Mouse (Mus musculus): ENCODE results near the gene Glipr1. TPM values are rescaled to one million over a fixed set of nuclear protein-coding genes. Genes with fewer than 3 reads are reported as not detected.
A peak's percentile ranks its signal among the peaks of the same experiment; 100 is the strongest.

Glipr1 gene
- polyA plus RNA-seq, 1 experiment: 0.79 TPM

DNA sequence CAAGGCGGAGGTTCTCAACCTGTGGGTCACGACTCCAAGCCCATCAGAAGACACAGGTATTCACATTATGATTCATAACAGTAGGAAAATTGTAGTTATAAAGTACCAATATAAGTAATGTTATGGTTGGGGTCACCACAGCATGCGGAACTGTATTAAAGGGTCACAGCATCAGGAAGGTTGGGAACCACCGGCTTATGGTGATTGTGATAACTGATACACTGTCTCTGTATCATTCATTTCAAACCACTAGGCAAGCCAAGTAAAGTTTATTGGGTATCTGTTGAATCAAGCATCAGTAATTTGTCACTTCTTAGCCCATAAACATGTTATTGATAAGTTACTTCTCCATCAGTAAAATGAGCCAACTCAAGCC is 44.4 kb downstream of the Glipr1 start:
- TF ChIP-seq POLR2A (IDR thresholded peaks at IDR 0.05; ENCODE audit: borderline replicate concordance, extremely low read depth, insufficient read depth, insufficient read length, poor library complexity, severe bottlenecking): no peak
- TF ChIP-seq CTCF (IDR thresholded peaks at IDR 0.05; ENCODE audit: borderline replicate concordance, extremely low read depth, insufficient read depth, insufficient read length): no peak

DNA sequence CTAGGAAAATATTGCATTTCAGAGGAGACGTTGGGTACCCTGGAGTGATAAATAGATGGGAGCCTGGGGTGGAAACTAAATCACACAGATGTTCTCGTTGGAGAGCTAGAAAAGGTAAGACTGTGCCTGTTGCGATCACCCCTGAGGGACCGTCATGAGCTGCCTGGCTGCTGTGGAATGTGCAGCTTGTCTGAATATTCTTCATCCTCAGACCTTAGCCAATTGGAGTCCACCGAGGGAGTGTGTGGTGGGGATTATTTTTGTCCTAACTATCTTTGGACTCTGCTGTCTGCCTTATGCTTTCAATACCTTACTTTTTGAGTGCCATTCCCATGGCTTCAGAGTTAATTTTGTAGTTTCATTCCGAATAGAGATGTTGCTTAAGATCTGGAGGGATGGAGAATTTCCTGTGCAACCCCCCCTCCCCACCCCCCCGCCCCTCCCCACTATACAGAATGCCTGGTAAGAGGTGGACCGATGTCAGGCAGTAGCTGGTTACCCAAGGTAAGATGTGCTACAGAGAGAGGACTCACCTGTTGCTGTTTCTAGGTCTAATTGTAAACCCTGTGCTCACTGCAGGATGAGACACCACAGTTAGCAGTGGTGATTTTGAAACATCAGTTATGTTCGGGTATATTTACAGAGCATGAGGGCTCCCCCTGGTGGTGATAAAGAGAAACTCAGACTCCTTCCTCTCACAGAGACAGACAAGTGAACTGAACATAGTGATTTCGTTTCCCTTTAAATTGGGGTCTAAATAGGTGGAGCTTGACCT is 45.0 kb downstream of the Glipr1 start:
- peak; percentile 92 for DNase-seq (ENCODE audit: low read depth)
- TF ChIP-seq CTCF (IDR thresholded peaks at IDR 0.05; ENCODE audit: borderline replicate concordance, extremely low read depth, insufficient read depth, insufficient read length) (peak; percentile 74), POLR2A (IDR thresholded peaks at IDR 0.05; ENCODE audit: borderline replicate concordance, extremely low read depth, insufficient read depth, insufficient read length, poor library complexity, severe bottlenecking) (no peak)

More for the DNA sequence above, 44.4 kb downstream of the Glipr1 start:
- DNase-seq (ENCODE audit: low read depth): no peak

DNA sequence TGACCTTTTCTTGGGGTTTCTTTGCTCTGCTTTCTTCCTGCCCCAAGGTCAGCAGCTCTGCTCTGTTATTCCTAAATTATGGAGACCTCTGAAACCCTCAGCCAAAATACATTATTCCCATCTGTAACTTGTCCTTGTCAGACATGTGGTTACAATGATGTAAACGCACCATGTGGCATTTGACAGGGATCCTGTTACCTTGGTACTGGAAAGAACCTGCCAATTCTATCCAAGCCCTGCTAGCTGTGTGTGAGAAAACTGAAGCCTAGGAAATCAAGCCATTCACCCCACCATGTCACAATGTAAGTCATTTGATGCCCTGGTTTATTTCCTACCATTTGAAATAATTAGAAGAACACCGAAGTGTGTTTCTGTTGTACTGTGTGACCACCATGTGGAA is 46.6 kb downstream of the Glipr1 start:
- TF ChIP-seq POLR2A (IDR thresholded peaks at IDR 0.05; ENCODE audit: borderline replicate concordance, extremely low read depth, insufficient read depth, insufficient read length, poor library complexity, severe bottlenecking): no peak
- no peak for TF ChIP-seq CTCF (IDR thresholded peaks at IDR 0.05; ENCODE audit: borderline replicate concordance, extremely low read depth, insufficient read depth, insufficient read length)

DNA sequence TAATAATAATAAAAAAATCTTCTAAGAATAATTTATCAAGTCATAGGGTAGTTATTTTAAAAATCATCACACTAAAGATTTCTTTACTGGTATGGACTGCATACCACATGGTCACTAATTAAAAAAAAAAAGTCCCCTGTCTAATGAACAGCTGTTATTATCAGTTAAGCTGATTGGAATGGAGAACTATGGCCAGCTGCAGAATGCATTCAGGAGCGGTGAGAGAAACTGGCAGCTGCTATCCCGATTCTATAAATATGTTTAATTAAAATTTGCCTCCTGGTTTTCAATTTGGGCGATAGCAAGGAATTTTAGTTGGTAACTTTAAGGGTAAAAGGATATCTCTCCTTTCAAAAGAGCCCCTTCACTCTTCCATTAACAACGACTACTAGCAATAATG is 53.4 kb downstream of the Glipr1 start:
- no peak for TF ChIP-seq POLR2A (IDR thresholded peaks at IDR 0.05; ENCODE audit: borderline replicate concordance, extremely low read depth, insufficient read depth, insufficient read length, poor library complexity, severe bottlenecking)
- no peak for TF ChIP-seq CTCF (IDR thresholded peaks at IDR 0.05; ENCODE audit: borderline replicate concordance, extremely low read depth, insufficient read depth, insufficient read length)
- no peak for DNase-seq (ENCODE audit: low read depth)

More for the DNA sequence above, 46.6 kb downstream of the Glipr1 start:
- DNase-seq (ENCODE audit: low read depth): no peak

DNA sequence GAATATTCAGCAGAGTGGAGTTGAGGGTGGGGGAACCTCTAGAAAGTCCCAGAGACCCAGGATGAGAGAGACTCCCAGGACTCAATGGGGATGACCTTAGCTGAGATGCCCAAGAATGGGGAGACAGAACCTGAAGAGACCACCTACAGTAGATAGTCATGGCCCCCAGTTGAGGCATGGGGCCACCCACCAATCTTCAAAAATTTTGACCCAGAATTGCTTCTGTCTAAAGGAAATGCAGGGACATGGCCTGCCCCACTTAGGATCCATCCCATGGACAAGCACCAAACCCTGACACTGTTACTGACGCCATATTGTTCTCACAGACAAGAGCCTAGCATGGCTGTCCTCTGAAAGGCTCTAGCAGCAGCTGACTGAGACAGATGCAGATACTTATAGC is 54.4 kb downstream of the Glipr1 start:
- TF ChIP-seq CTCF (IDR thresholded peaks at IDR 0.05; ENCODE audit: borderline replicate concordance, extremely low read depth, insufficient read depth, insufficient read length): no peak
- no peak for DNase-seq (ENCODE audit: low read depth)

DNA sequence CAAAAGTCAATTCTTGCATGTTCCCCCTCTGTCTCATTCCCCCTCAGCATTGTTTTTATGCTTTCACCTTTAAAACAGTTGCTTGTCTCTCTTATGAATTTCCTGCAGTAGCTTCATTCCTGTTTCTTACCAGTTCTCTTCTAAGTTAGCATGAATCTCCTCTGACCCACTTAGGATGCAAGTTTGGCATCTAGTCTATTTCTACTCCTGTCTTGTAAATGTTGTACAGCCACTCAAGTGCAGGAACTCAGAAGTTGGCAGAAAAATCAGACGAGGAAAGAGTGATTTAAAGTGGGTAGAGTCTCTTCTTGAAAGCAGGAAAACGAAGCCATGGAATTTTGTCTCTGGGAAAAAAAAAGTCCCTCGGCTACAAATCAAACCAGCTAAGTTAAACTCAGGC is 56.9 kb downstream of the Glipr1 start:
- DNase-seq (ENCODE audit: low read depth): no peak
- TF ChIP-seq CTCF (IDR thresholded peaks at IDR 0.05; ENCODE audit: borderline replicate concordance, extremely low read depth, insufficient read depth, insufficient read length) (no peak), POLR2A (IDR thresholded peaks at IDR 0.05; ENCODE audit: borderline replicate concordance, extremely low read depth, insufficient read depth, insufficient read length, poor library complexity, severe bottlenecking) (no peak)

DNA sequence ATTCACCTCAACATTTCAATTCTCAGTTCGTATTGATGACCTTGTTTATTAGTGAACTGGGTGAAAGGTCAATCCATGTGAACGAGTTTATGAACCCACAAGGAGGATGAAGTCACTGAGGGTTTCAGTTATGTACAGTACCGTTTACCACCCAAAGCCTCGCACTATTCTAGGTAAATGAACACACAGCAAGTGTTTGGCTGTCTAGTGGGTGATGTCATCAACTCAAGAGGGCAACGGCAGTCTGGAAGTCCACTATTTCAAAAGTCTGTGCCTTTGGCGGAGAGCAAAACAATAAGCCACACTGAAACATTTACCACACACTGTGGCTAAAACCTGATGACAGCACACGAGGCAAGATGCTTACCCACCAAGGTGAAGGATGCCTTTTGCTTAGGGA is 59.4 kb downstream of the Glipr1 start:
- DNase-seq (ENCODE audit: low read depth): no peak
- TF ChIP-seq CTCF (IDR thresholded peaks at IDR 0.05; ENCODE audit: borderline replicate concordance, extremely low read depth, insufficient read depth, insufficient read length) (no peak), POLR2A (IDR thresholded peaks at IDR 0.05; ENCODE audit: borderline replicate concordance, extremely low read depth, insufficient read depth, insufficient read length, poor library complexity, severe bottlenecking) (no peak)

DNA sequence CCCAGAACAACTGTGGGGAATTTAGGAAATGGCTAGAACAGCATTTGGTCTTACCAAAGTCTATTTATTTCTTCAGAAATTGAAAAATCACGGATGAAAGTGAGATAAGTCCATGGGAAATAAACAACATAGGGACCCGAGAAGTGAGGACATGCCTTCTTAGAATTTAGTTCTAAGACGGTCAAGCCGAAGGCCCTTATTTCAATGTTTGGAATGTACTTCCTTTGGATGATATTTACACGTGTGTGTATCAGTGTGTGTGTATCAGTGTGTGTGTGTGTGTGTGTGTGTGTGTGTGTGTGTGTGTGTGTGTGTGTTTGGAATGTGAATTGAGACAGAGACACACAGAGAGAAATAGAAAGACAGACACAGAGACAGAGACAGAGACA is 65.3 kb downstream of the Glipr1 start:
- TF ChIP-seq POLR2A (IDR thresholded peaks at IDR 0.05; ENCODE audit: borderline replicate concordance, extremely low read depth, insufficient read depth, insufficient read length, poor library complexity, severe bottlenecking) (no peak), CTCF (IDR thresholded peaks at IDR 0.05; ENCODE audit: borderline replicate concordance, extremely low read depth, insufficient read depth, insufficient read length) (no peak)
- DNase-seq (ENCODE audit: low read depth): no peak

DNA sequence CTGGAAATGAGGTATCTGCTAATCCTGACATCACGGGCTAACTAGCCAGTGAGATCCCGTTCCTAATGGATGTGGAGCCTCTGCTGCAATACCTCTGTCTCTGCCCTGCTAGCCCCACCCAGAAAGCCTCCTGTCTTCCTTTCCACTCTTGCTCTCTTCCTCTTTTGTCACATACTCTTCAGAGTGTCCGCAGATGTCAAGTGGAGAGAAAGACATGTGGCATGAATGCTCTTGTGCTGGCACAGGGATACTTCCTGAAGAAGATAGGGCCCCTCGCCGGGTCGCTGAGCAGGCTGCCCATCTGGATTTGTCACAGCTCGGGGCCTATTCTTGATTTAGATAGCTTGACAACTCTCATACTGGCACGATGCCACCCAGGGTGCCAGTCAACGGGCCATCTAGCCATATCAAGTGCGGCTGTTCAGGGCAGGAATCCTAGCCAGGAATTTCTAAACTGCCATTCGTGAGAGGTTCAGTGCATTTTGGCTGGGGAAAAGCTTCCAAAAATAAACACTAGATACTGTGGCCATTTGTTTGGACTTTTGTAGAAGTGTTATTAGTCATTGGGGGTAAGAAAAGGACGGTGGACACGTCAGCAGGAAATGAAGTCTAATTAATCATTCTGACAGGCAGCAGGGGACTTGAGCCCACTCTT is 65.8 kb downstream of the Glipr1 start:
- TF ChIP-seq POLR2A (IDR thresholded peaks at IDR 0.05; ENCODE audit: borderline replicate concordance, extremely low read depth, insufficient read depth, insufficient read length, poor library complexity, severe bottlenecking): no peak
- TF ChIP-seq CTCF (IDR thresholded peaks at IDR 0.05; ENCODE audit: borderline replicate concordance, extremely low read depth, insufficient read depth, insufficient read length): no peak
- peak; percentile 85 for DNase-seq (ENCODE audit: low read depth)

DNA sequence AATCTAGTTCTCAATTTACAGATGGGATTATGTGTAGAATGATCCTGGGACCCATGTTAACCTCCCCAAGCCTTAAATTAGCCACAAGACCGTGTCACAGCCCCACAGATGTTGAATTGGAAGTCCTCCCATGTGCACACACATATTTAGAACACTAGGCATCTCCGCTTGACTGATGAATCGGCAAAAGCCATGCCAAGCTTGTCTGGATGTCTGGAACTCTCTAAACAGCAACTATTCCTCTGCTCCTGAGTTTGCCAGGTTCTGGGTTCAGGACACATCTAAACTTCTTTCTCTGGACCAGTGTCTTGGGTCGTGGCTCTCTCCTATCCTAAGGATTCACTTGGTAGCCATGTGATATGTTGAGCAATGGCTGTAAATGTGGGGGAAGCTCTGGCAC is 66.4 kb downstream of the Glipr1 start:
- TF ChIP-seq CTCF (IDR thresholded peaks at IDR 0.05; ENCODE audit: borderline replicate concordance, extremely low read depth, insufficient read depth, insufficient read length) (no peak), POLR2A (IDR thresholded peaks at IDR 0.05; ENCODE audit: borderline replicate concordance, extremely low read depth, insufficient read depth, insufficient read length, poor library complexity, severe bottlenecking) (no peak)
- no peak for DNase-seq (ENCODE audit: low read depth)

Other genes starting within 250 kb of the Glipr1 start
- gene Krr1, start 30.0 kb downstream of the Glipr1 start, polyA plus RNA-seq (2012; rRNA removed): 24.9 and 29.9 TPM in 2 replicates
- not detected in 2 replicates for gene Glipr1l1, start 57.6 kb upstream of the Glipr1 start, polyA plus RNA-seq (2012; rRNA removed)
- not detected in 2 replicates for gene Glipr1l2, start 80.7 kb upstream of the Glipr1 start, polyA plus RNA-seq (2012; rRNA removed)
- gene Glipr1l3, start 157.7 kb upstream of the Glipr1 start, polyA plus RNA-seq (2012; rRNA removed): 0.10 and 0.24 TPM in 2 replicates
- gene Caps2, start 161.0 kb upstream of the Glipr1 start, polyA plus RNA-seq (2012; rRNA removed): 0.32 and 0.53 TPM in 2 replicates

Data from brain, embryonic 14.5 days (tissue).